Mouse (Mus musculus): ENCODE measurements around the gene Nans. TPM values are rescaled to one million over a fixed set of nuclear protein-coding genes. Genes with fewer than 3 reads are reported as not detected.

The Nans gene
- 60.4 TPM for total RNA-seq (2023)

DNA sequence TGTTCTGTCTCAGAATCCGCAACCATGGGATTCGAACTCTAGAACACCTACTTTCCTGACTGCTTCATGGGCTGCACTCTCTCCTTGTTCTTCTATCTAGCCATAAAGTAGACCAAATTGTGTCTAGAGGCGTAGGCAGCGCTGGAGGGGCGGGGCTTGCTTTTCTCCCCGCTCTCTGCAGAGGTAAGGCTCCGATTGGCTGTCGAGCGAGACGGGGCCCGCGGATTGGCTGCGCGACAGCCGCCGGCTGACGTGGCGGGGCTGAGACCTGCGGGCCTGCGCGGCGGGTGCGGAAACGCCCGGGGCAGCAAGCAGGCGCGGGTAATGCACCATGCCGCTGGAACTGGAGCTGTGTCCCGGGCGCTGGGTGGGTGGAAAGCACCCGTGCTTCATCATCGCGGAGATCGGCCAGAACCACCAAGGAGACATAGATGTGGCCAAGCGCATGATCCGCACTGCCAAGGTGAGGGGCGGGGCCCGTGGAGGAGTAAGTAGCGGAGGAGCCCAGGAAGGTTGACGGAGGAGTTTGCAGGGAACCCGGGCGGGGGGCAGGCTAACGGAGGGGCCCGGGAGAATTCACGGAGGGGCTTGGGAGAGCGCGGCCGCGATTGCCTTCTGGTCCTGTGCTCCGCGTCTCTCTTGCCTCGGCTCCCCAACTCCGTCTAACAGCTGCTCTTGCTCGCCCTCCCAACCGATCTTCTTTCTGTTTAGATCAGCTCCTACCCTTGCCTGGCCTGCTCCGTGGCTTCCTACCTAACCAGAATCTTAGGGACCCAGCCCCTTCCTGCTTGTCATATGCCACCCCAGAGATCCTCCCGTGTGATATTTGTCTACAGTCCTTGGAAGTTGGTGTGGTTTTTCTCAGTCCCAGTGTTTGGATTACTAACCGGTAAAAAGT lies at the start of gene Nans:
TSS of gene Nans (plus strand) at position 221 of the 898 bp plus-strand sequence.

DNA sequence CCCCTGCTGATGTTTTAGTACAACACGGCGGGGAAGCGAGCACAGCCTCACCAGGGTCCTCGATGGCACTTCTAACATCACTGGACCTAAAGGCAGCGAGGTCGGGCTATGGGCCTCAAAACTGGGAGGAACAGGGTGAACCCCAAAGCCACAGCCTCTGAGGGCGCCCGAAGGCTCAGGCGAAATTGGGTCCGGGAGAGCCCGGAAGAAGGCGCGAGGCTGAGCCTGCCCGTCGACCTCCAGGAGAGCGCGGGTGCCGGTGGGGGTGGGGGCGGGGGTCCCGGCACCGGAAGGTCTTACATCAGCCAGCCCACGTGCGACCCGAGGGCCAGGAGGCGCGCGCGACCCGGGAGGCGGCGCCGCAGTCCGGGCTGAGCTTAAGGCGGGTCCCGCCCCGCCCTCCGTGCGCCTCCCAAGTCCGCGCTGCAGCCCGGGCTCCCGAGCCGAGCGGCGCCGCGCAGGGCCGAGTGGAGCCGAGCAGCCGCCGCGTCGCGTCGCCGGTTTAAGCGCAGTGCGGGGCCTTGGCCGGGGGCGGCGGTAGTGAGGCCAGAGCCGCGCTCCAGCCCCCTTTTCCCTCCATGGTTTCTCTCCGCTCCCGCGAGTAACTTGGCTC lies 38.4 kb upstream of the Nans start, which contains the start of gene Anp32b:
TSS of gene Anp32b (plus strand) at position 384 of the 613 bp plus-strand sequence.

DNA sequence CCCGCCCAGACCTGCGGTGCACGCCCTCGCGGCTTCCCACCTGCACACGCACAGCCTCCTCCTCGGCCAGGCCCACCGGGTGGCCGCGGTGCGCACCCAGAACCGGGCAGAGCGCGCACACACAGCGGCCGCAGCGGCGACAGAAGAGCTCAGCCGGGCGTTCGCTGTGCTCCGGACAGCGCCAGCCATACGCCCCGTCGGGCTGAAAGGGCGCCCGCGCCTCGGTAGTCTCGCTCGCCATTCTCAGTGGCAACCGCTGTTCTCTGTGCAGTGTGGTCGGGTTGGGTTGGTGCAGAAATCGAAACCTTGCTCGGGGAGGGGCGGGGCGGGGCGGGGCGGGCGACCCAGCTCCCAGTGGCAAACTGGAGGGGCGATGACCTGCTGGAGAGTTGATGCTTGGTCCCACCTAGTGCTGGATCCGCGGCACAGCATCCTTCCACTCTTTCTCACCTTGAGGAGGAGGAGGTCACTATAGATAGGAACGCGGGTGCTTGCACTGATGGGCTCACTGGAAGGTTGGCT lies 46.9 kb downstream of the Nans start, which contains the start of gene Trim14:
TSS of gene Trim14 (minus strand) at position 302 of the 522 bp plus-strand sequence.

Other genes with a start within 250 kb of the Nans start
- not detected for gene Foxe1, start 145.6 kb upstream of the Nans start, total RNA-seq (2023)
- 19.2 TPM for gene Trmo, start 99.8 kb upstream of the Nans start, total RNA-seq (2023)
- gene Hemgn, start 75.7 kb upstream of the Nans start, total RNA-seq (2023), result not detected
- gene Anp32b, start 38.3 kb upstream of the Nans start, total RNA-seq (2023), result 145 TPM
- gene Trim14, start 46.9 kb downstream of the Nans start, total RNA-seq (2023), result 61.8 TPM
- 30.5 TPM for gene Coro2a, start 113.0 kb downstream of the Nans start, total RNA-seq (2023)
- 0.30 TPM for gene Tbc1d2, start 161.0 kb downstream of the Nans start, total RNA-seq (2023)

All from CD4-positive naive resting alpha-beta T cell, adult 57 days (primary cell).